Mouse (Mus musculus) limb, embryonic 11.5 days (tissue): ENCODE measurements at regions not wholly inside any gene's neighbourhood (a gene's known extent, or its start where the extent isn't known, plus 50 kb on each side); places are given as distances from the start of the nearest gene placed in this dataset.

Experiments used
- ATAC-seq: fragments of 200-750 bp; cut with Nextera tagmentation; 2 replicates; pipeline ENCODE4 v1.8.0; 2017; ENCODE audit warnings: low read depth; ENCODE audit not compliant: insufficient number of reproducible peaks, low FRiP score, low TSS enrichment
- DNase-seq: peaks from one replicate; pipeline ENCODE4 v3.0.0-alpha.2; 2015; ENCODE audit warnings: low spot score
- H3K27ac ChIP-seq: fragments of 300-500 bp; sonication (generic); replicated peaks from 2 replicates; pipeline ENCODE4 v1.5.1; 2014; ENCODE audit warnings: low read depth, mild to moderate bottlenecking, low read length
- H3K27me3 ChIP-seq: fragments of 300-500 bp; sonication (generic); 2 replicates; pipeline ENCODE4 v1.6.1; 2014; ENCODE audit warnings: mild to moderate bottlenecking, low read length, mixed read lengths; ENCODE audit not compliant: control insufficient read depth, insufficient read depth
- H3K36me3 ChIP-seq: fragments of 300-500 bp; sonication (generic); 2 replicates; pipeline ENCODE4 v1.6.1; 2014; ENCODE audit warnings: mild to moderate bottlenecking, low read length, moderate library complexity, mixed read lengths; ENCODE audit not compliant: control insufficient read depth, insufficient read depth
- H3K4me1 ChIP-seq: fragments of 300-500 bp; sonication (generic); 2 replicates; pipeline ENCODE4 v1.6.1; 2014; ENCODE audit warnings: low read length, mixed read lengths; ENCODE audit not compliant: control insufficient read depth, insufficient read depth
- H3K4me2 ChIP-seq: fragments of 300-500 bp; sonication (generic); 2 replicates; pipeline ENCODE4 v1.6.1; 2014; ENCODE audit warnings: low read depth, mild to moderate bottlenecking, moderate library complexity; ENCODE audit not compliant: severe bottlenecking
- H3K4me3 ChIP-seq: fragments of 300-500 bp; sonication (generic); 2 replicates; pipeline ENCODE4 v1.5.1; 2014; ENCODE audit warnings: low read depth, low read length
- H3K9ac ChIP-seq: fragments of 300-500 bp; sonication (generic); 2 replicates; pipeline ENCODE4 v1.6.1; 2014; ENCODE audit warnings: mild to moderate bottlenecking, low read length
- H3K9me3 ChIP-seq: fragments of 300-500 bp; sonication (generic); 2 replicates; pipeline ENCODE4 v1.6.1; 2016; ENCODE audit warnings: low read length; ENCODE audit not compliant: control insufficient read depth
- WGBS: fragments of 180-500 bp; shearing (Covaris S2); extraction: QIAGEN DNeasy Blood & Tissue Kit; methylation state at CpG from one replicate; pipeline ENCODE4 v1.1.7; 2014; 5-methylcytosine and 5-hydroxymethylcytosine counted together

GRCm38 (mm10) chr9:59199495-59200196 lies 91.7 kb upstream of the Adpgk start:
- Histone ChIP-seq H3K27me3 (no peaks in the 10 kb centered on the region; the same call in 1 of the 2 replicates), H3K9ac (no peak overlapping the region), H3K27ac (no peak overlapping the region), H3K4me3 (no peak overlapping the region), H3K4me1 (peaks cover 7% of the 10 kb centered on the region; the same call in 1 of the 2 replicates), H3K36me3 (no peaks in the 10 kb centered on the region), H3K4me2 (no peak overlapping the region), H3K9me3 (no peaks in the 10 kb centered on the region)
- DNase-seq (no peak), ATAC-seq (no peak)
- 43% methylated on average over 19 of the region's 19 CpGs for WGBS

- 40% methylated on average over 6 of the region's 6 CpGs for WGBS
- peak; percentile 29 for DNase-seq
- no peak overlapping the region for H3K4me2 ChIP-seq
- no peaks in the 10 kb centered on the region; the same call in 1 of the 2 replicates for H3K27me3 ChIP-seq
- no peak overlapping the region for H3K9ac ChIP-seq
- H3K4me3 ChIP-seq: no peak overlapping the region
- H3K9me3 ChIP-seq: no peaks in the 10 kb centered on the region
- peaks cover 7% of the 10 kb centered on the region; the same call in 1 of the 2 replicates for H3K4me1 ChIP-seq
- no peak for ATAC-seq
- H3K36me3 ChIP-seq: no peaks in the 10 kb centered on the region
- no peak overlapping the region for H3K27ac ChIP-seq
Observed at GRCm38 (mm10) chr9:59198221-59198875, 93.0 kb upstream of the Adpgk start.

GRCm38 (mm10) chr9:59197506-59197905 lies 93.9 kb upstream of the Adpgk start:
- ATAC-seq: no peak
- no peak for DNase-seq
- WGBS: 84% methylated on average over 12 of the region's 12 CpGs
- Histone ChIP-seq H3K9me3 (no peaks in the 10 kb centered on the region), H3K27ac (no peak overlapping the region), H3K4me1 (peaks cover 7% of the 10 kb centered on the region; the same call in 1 of the 2 replicates), H3K9ac (no peak overlapping the region), H3K4me3 (no peak overlapping the region), H3K36me3 (no peaks in the 10 kb centered on the region), H3K4me2 (no peak overlapping the region), H3K27me3 (no peaks in the 10 kb centered on the region; the same call in 1 of the 2 replicates)

GRCm38 (mm10) chr9:59193971-59194370 lies 97.4 kb upstream of the Adpgk start:
- no peaks in the 10 kb centered on the region for H3K36me3 ChIP-seq
- no peaks in the 10 kb centered on the region for H3K9me3 ChIP-seq
- peaks cover 9% of the 10 kb centered on the region; the same call in 1 of the 2 replicates for H3K4me1 ChIP-seq
- H3K4me2 ChIP-seq: no peak overlapping the region
- ATAC-seq: no peak
- H3K4me3 ChIP-seq: no peak overlapping the region
- 93% methylated on average over 11 of the region's 11 CpGs for WGBS
- no peak overlapping the region for H3K27ac ChIP-seq
- DNase-seq: no peak
- H3K9ac ChIP-seq: no peak overlapping the region
- no peaks in the 10 kb centered on the region; the same call in 1 of the 2 replicates for H3K27me3 ChIP-seq

- Histone ChIP-seq H3K4me3 (no peak overlapping the region), H3K27me3 (no peaks in the 10 kb centered on the region), H3K9ac (no peak overlapping the region), H3K4me2 (no peak overlapping the region), H3K36me3 (no peaks in the 10 kb centered on the region), H3K4me1 (peaks cover 12% of the 10 kb centered on the region; the same call in 1 of the 2 replicates), H3K9me3 (no peaks in the 10 kb centered on the region), H3K27ac (no peak overlapping the region)
- DNase-seq (peak; percentile 40), ATAC-seq (no peak)
- WGBS: 37% methylated on average over 9 of the region's 9 CpGs
Observed at GRCm38 (mm10) chr9:59189141-59189540, 102.2 kb upstream of the Adpgk start.

GRCm38 (mm10) chr9:59188411-59188810 lies 102.9 kb upstream of the Adpgk start:
- no peak overlapping the region for H3K4me3 ChIP-seq
- H3K4me1 ChIP-seq: peaks cover 12% of the 10 kb centered on the region; the same call in 1 of the 2 replicates
- ATAC-seq: no peak
- no peaks in the 10 kb centered on the region for H3K9me3 ChIP-seq
- H3K4me2 ChIP-seq: no peak overlapping the region
- no peak overlapping the region for H3K27ac ChIP-seq
- DNase-seq: no peak
- H3K27me3 ChIP-seq: no peaks in the 10 kb centered on the region
- H3K36me3 ChIP-seq: no peaks in the 10 kb centered on the region
- 88% methylated on average over 4 of the region's 4 CpGs for WGBS
- H3K9ac ChIP-seq: no peak overlapping the region

- DNase-seq (peak; percentile 46), ATAC-seq (no peak)
- H3K4me1 ChIP-seq: peaks cover 12% of the 10 kb centered on the region; the same call in 1 of the 2 replicates
- no peak overlapping the region for H3K9ac ChIP-seq
- no peak overlapping the region for H3K27ac ChIP-seq
- no peak overlapping the region for H3K4me3 ChIP-seq
- no peaks in the 10 kb centered on the region for H3K9me3 ChIP-seq
- H3K4me2 ChIP-seq: no peak overlapping the region
- 14% methylated on average over 4 of the region's 4 CpGs for WGBS
- H3K36me3 ChIP-seq: no peaks in the 10 kb centered on the region
- no peaks in the 10 kb centered on the region for H3K27me3 ChIP-seq
Observed at GRCm38 (mm10) chr9:59186326-59186725, 105.0 kb upstream of the Adpgk start.

GRCm38 (mm10) chr9:59184089-59184488 lies 107.3 kb upstream of the Adpgk start:
- H3K27me3 ChIP-seq: no peaks in the 10 kb centered on the region
- no peak overlapping the region for H3K4me2 ChIP-seq
- no peaks in the 10 kb centered on the region for H3K9me3 ChIP-seq
- no peak overlapping the region for H3K4me3 ChIP-seq
- DNase-seq (no peak), ATAC-seq (no peak)
- no peaks in the 10 kb centered on the region for H3K36me3 ChIP-seq
- WGBS: 72% methylated on average over 3 of the region's 3 CpGs
- no peak overlapping the region for H3K27ac ChIP-seq
- no peak overlapping the region for H3K9ac ChIP-seq
- peaks cover 11% of the 10 kb centered on the region; the same call in 1 of the 2 replicates for H3K4me1 ChIP-seq
